Mouse (Mus musculus) E14TG2a.4 (cell line): ENCODE measurements around the gene Stk38.

Experiments used
- CTCF ChIP-seq: conservative IDR thresholded peaks from 2 replicates; pipeline ENCODE4 v1.5.1; 2014; ENCODE audit warnings: low read length
- NANOG ChIP-seq: IDR thresholded peaks from 2 replicates; pipeline ENCODE4 v1.6.1; 2014; ENCODE audit warnings: borderline replicate concordance, low read length, mixed read lengths
- POU5F1 ChIP-seq: IDR thresholded peaks from 2 replicates; pipeline ENCODE4 v1.6.1; 2014; ENCODE audit warnings: low read length, borderline replicate concordance

GRCm38 (mm10) chr17:28986833-28987232, 21.0 kb downstream of the Stk38 start:
- TF ChIP-seq CTCF (peak; percentile 93), NANOG (no peak), POU5F1 (no peak)
